Mouse (Mus musculus) c-Kit-positive CD71-positive TER-119-negative erythroid progenitor cells, embryonic 14.5 days (primary cell): ENCODE data around the gene Dppa3.

Experiments used
- DNase-seq: peaks from one replicate; pipeline ENCODE4 v3.0.0-alpha.2; 2013; ENCODE audit warnings: low read depth

The Dppa3 gene

GRCm38 (mm10) chr6:122669406-122670200 is 43.4 kb downstream of the Dppa3 start:
- peak; percentile 88 for DNase-seq

DNA sequence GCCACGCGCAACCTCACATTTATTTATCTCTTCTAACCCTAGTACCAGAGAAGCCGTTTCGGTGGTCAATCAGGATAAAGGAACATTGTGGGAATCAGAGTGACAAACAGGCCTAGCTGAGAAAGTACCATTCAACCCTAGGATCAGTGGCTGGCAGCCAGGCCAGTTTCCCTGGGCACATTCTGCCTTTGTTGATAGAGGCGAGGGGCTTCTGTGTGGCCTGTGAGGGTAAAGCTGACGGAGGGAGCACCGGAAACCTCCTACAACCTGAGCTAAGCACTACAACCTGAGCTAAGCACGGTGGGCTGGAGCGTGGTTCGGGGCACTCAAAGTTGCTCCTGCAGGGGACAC is 44.0 kb downstream of the Dppa3 start:
- DNase-seq = no peak

GRCm38 (mm10) chr6:122670841-122671240 is 44.6 kb downstream of the Dppa3 start:
- no peak for DNase-seq

- DNase-seq = no peak
These were observed 46.5 kb downstream of the Dppa3 start for GRCm38 (mm10) chr6:122672746-122673145.
